Mouse (Mus musculus) heart, postnatal 0 days (tissue): ENCODE measurements at regions not wholly inside any gene's neighbourhood (a gene's known extent, or its start where the extent isn't known, plus 50 kb on each side); places are given as distances from the start of the nearest gene placed in this dataset.
A peak's percentile ranks its signal among the peaks of the same experiment; 100 is the strongest.

Experiments
- ATAC-seq: fragments of 200-750 bp; cut with Nextera tagmentation; 2 replicates; pipeline ENCODE4 v1.8.0; 2017; ENCODE audit warnings: low read depth, moderate number of reproducible peaks, moderate library complexity; ENCODE audit not compliant: insufficient read depth
- DNase-seq: peaks from one replicate; pipeline ENCODE4 v3.0.0-alpha.2; 2016; ENCODE audit warnings: low spot score
- H3K27ac ChIP-seq: fragments of 300-500 bp; sonication (generic); 2 replicates; pipeline ENCODE4 v1.5.1; 2014; ENCODE audit warnings: low read depth, mild to moderate bottlenecking
- H3K27me3 ChIP-seq: fragments of 300-500 bp; sonication (generic); 2 replicates; pipeline ENCODE4 v1.6.1; 2014; ENCODE audit warnings: low read length, mixed read lengths; ENCODE audit not compliant: control insufficient read depth, insufficient read depth
- H3K36me3 ChIP-seq: fragments of 300-500 bp; sonication (generic); replicated peaks from 2 replicates; pipeline ENCODE4 v1.6.1; 2014; ENCODE audit warnings: low read length, mixed read lengths; ENCODE audit not compliant: control insufficient read depth, insufficient read depth
- H3K4me1 ChIP-seq: fragments of 300-500 bp; sonication (generic); 2 replicates; pipeline ENCODE4 v1.6.1; 2014; ENCODE audit warnings: antibody characterized with exemption; ENCODE audit not compliant: control insufficient read depth, insufficient read depth
- H3K4me2 ChIP-seq: fragments of 300-500 bp; sonication (generic); 2 replicates; pipeline ENCODE4 v1.6.1; 2014; ENCODE audit warnings: low read depth, mild to moderate bottlenecking, low read length, moderate library complexity
- H3K4me3 ChIP-seq: fragments of 300-500 bp; sonication (generic); 2 replicates; pipeline ENCODE4 v1.5.1; 2014; ENCODE audit warnings: low read depth, low read length
- H3K9ac ChIP-seq: fragments of 300-500 bp; sonication (generic); replicated peaks from 2 replicates; pipeline ENCODE4 v1.6.1; 2014; ENCODE audit warnings: low read depth, low read length, mixed read lengths
- H3K9me3 ChIP-seq: fragments of 300-500 bp; sonication (generic); replicated peaks from 2 replicates; pipeline ENCODE4 v1.6.1; 2016; ENCODE audit warnings: low read length; ENCODE audit not compliant: control insufficient read depth
- CTCF ChIP-seq: IDR thresholded peaks from 2 replicates; pipeline ENCODE4 v1.5.1; 2016; ENCODE audit warnings: antibody characterized with exemption, control low read depth, low read depth
- EP300 ChIP-seq: IDR thresholded peaks from 2 replicates; pipeline ENCODE4 v1.6.1; 2016; ENCODE audit warnings: antibody characterized with exemption, low read depth
- WGBS: fragments of 180-500 bp; shearing (Covaris S2); extraction: QIAGEN DNeasy Blood & Tissue Kit; methylation state at CpG from one replicate; pipeline ENCODE4 v1.1.7; 2014; 5-methylcytosine and 5-hydroxymethylcytosine counted together

DNA sequence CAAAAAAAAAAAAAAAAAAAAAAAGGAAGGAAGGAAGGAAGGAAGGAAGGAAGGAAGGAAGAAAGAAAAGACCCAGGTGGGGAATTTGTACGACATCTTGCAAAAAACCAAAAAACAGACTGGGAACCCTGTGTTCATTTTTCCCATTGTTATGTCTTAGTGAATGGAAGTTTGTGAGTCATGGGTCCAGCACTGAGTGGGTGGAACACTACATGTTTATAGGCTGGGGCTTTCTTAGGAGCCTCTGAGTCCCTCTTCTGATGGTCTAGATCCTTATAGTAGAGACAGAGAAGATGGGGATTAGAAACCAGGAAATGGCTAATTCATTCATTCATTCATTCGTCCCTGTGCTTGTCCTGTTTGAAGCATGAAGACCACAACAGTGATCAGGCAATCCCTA is 105.5 kb downstream of the Tpra1 start:
- H3K36me3 ChIP-seq = no peaks in the 10 kb centered on the region
- no peak overlapping the region for H3K9ac ChIP-seq
- no peak overlapping the region for H3K27ac ChIP-seq
- TF ChIP-seq EP300 = no peak
- no peak for TF ChIP-seq CTCF
- DNase-seq = no peak
- ATAC-seq = no peak
- no peaks in the 10 kb centered on the region for H3K9me3 ChIP-seq
- H3K4me3 ChIP-seq = no peak overlapping the region
- H3K27me3 ChIP-seq = no peaks in the 10 kb centered on the region
- no peak overlapping the region for H3K4me2 ChIP-seq
- WGBS = 77% methylated on average over 2 of the region's 2 CpGs
- peaks cover 7% of the 10 kb centered on the region; the same call in 1 of the 2 replicates for H3K4me1 ChIP-seq

DNA sequence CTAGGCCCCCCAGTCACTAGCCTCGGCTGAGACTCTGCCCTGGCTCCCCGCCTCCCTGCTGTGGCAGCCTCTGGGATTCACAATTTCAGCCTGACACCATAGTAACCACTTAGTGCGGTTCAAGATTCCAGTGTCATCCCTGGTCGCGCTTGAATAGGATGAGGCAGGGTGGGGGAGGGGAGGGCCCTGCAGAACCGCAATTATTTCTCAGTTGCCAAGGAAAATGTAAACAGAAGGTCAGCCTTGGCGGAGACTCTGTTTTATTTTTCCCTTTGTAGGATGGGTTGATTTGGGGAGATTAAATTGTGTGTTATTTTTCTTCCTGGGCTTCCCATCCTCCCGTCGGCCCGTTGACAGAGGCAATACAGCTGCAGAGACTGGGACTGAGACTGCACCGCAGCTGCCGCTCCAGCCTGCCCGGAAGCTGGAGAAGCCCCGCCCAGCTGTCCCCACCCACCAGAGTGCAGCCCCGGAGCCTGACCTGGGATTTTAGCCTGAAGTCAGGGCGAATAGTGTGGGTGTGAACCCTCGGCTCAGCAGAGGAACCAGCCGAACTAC is 106.6 kb downstream of the Tpra1 start:
- peak; percentile 34 for DNase-seq
- WGBS = 3% methylated on average over 18 of the region's 18 CpGs
- peak overlapping the region; percentile 19 for H3K4me3 ChIP-seq
- no peak overlapping the region for H3K9ac ChIP-seq
- H3K27ac ChIP-seq = no peak overlapping the region; the same call in 1 of the 2 replicates
- no peaks in the 10 kb centered on the region for H3K36me3 ChIP-seq
- peak overlapping the region; percentile 52 for H3K4me2 ChIP-seq
- H3K27me3 ChIP-seq = no peaks in the 10 kb centered on the region
- peaks cover 4% of the 10 kb centered on the region; the same call in 1 of the 2 replicates for H3K4me1 ChIP-seq
- peak; percentile 76 for ATAC-seq
- H3K9me3 ChIP-seq = no peaks in the 10 kb centered on the region
- TF ChIP-seq CTCF = no peak
- TF ChIP-seq EP300 = no peak

DNA sequence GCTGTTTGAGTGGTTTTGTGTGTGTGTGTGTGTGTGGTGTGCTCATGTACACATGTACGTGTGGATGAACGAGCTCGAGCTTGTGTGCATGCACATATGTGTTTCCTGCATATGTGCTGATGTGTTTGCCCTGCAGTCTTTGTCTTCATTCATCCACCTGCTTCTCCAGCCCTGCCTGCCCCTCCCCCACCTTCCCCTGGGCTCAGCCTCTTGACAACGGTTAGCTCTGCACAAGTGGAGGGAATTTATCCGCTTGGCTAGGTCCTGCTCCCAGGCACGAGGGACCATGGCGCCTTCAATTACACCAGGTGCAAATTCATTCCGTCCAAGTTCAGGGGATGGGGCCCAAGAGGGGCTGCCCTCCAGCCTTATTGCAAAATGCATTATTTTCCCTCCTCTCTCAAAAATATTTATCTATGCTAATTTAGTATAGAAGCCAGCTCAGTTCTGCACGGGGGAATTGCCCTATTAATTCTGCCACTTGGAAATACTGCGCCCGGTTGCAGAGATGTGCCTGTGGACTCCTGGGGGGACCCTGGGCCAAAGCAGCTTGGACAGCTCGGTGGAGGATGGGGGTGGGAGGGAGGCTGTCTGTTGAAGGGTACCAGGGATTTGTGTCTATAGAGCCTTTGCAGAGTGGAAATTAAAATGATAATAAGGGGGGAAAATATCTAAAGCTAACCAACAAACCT is 111.1 kb downstream of the Tpra1 start:
- TF ChIP-seq EP300 (no peak), CTCF (no peak)
- Histone ChIP-seq H3K4me3 (no peak overlapping the region), H3K36me3 (no peaks in the 10 kb centered on the region), H3K4me1 (peaks cover 4% of the 10 kb centered on the region; the same call in 1 of the 2 replicates), H3K9me3 (no peaks in the 10 kb centered on the region), H3K27ac (no peak overlapping the region), H3K4me2 (no peak overlapping the region), H3K27me3 (no peaks in the 10 kb centered on the region), H3K9ac (no peak overlapping the region)
- ATAC-seq (no peak), DNase-seq (no peak)
- 48% methylated on average over 12 of the region's 12 CpGs for WGBS

DNA sequence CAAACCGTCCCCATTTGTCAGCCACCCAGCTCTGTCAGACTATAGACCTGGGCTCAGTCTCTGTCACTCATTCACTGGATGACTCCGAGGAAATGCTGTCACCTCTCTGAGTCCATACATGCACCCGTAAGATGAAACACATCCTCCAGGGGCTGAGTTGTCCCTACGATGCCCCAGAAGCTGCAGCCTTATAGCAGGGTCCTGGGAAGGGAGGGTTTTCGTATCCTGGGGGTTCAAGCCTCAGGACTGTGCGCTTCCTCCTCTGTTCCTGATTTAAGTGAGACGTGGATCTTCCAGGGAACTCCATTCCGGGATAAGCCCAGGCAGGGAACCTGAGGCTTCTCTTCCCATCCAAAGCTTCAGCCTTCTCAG is 111.6 kb downstream of the Tpra1 start:
- no peaks in the 10 kb centered on the region for H3K27me3 ChIP-seq
- no peak overlapping the region for H3K4me3 ChIP-seq
- no peak for ATAC-seq
- TF ChIP-seq CTCF = no peak
- DNase-seq = no peak
- no peak overlapping the region for H3K9ac ChIP-seq
- WGBS = 54% methylated on average over 8 of the region's 8 CpGs
- H3K4me2 ChIP-seq = no peak overlapping the region
- H3K9me3 ChIP-seq = no peaks in the 10 kb centered on the region
- H3K27ac ChIP-seq = no peak overlapping the region
- H3K36me3 ChIP-seq = no peaks in the 10 kb centered on the region
- H3K4me1 ChIP-seq = no peaks in the 10 kb centered on the region

DNA sequence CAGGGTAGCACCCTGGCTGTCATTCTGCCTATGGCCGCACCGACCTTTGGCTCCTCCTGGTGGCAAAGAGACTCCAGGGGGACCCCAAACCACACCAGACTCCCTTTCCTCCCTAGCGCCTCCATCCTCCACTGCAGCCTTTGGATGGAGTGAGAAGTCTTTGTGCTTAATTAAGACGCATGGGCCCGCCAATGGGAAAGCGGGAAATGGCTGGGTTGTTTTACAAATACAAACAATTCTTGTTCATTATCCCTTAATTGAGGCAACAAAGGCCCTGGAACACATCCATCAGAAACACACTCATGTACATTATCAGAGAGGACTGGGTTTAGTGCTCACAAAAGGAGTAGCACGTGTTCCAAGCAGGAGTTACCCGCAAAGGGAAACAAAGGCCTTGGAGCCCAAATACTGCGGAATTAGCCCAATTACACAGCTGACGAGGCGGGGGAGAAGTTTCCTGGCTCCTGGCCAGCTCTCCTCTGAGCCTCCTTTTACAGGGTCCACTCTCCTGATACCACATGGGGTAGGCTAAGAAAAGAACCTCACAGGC is 122.1 kb downstream of the Tpra1 start:
- peaks cover 9% of the 10 kb centered on the region; the same call in 1 of the 2 replicates for H3K27me3 ChIP-seq
- TF ChIP-seq CTCF (peak; percentile 26; the same call in 1 of the 2 replicates), EP300 (no peak)
- H3K4me2 ChIP-seq = no peak overlapping the region
- no peaks in the 10 kb centered on the region for H3K9me3 ChIP-seq
- 45% methylated on average over 11 of the region's 11 CpGs for WGBS
- no peak for DNase-seq
- no peaks in the 10 kb centered on the region for H3K36me3 ChIP-seq
- no peak overlapping the region for H3K4me3 ChIP-seq
- no peak overlapping the region for H3K27ac ChIP-seq
- ATAC-seq = no peak
- H3K9ac ChIP-seq = no peak overlapping the region
- H3K4me1 ChIP-seq = no peaks in the 10 kb centered on the region
